Mouse (Mus musculus) stomach, postnatal 0 days (tissue): ENCODE measurements around the gene Cygb. TPM values are rescaled to one million over a fixed set of nuclear protein-coding genes. Genes with fewer than 3 reads are reported as not detected.
A peak's percentile ranks its signal among the peaks of the same experiment; 100 is the strongest.

Source experiments
- ATAC-seq: fragments of 200-750 bp; cut with Nextera tagmentation; 2 replicates; pipeline ENCODE4 v1.8.0; 2017; ENCODE audit not compliant: low FRiP score, low TSS enrichment
- DNase-seq: peaks from one replicate; pipeline ENCODE4 v3.0.0-alpha.2; 2016; ENCODE audit warnings: low spot score
- H3K27ac ChIP-seq: fragments of 300-500 bp; sonication (generic); replicated peaks from 2 replicates; pipeline ENCODE4 v1.5.1; 2014; ENCODE audit warnings: mild to moderate bottlenecking, control low read depth
- H3K27me3 ChIP-seq: fragments of 300-500 bp; sonication (generic); 2 replicates; pipeline ENCODE4 v1.6.1; 2014; ENCODE audit warnings: low read length; ENCODE audit not compliant: control insufficient read depth, insufficient read depth
- H3K36me3 ChIP-seq: fragments of 300-500 bp; sonication (generic); 2 replicates; pipeline ENCODE4 v1.6.1; 2014; ENCODE audit warnings: low read length, mixed read lengths; ENCODE audit not compliant: control insufficient read depth, insufficient read depth
- H3K4me1 ChIP-seq: fragments of 300-500 bp; sonication (generic); replicated peaks from 2 replicates; pipeline ENCODE4 v1.6.1; 2014; ENCODE audit warnings: antibody characterized with exemption; ENCODE audit not compliant: control insufficient read depth, insufficient read depth
- H3K4me2 ChIP-seq: fragments of 300-500 bp; sonication (generic); replicated peaks from 2 replicates; pipeline ENCODE4 v1.6.1; 2014; ENCODE audit warnings: low read depth, mild to moderate bottlenecking, control low read depth, moderate library complexity
- H3K4me3 ChIP-seq: fragments of 300-500 bp; sonication (generic); 2 replicates; pipeline ENCODE4 v1.5.1; 2014; ENCODE audit warnings: low read depth, low read length, control low read depth
- H3K9ac ChIP-seq: fragments of 300-500 bp; sonication (generic); 2 replicates; pipeline ENCODE4 v1.6.1; 2014; ENCODE audit warnings: mild to moderate bottlenecking, low read length, control low read depth, mixed read lengths
- H3K9me3 ChIP-seq: fragments of 300-500 bp; sonication (generic); 2 replicates; pipeline ENCODE4 v1.6.1; 2016; ENCODE audit warnings: low read length; ENCODE audit not compliant: control insufficient read depth
- CTCF ChIP-seq: IDR thresholded peaks from 2 replicates; pipeline ENCODE4 v1.5.1; 2016; ENCODE audit warnings: antibody characterized with exemption, low read depth, mild to moderate bottlenecking, moderate library complexity
- EP300 ChIP-seq: optimal IDR thresholded peaks from 2 replicates; pipeline ENCODE3; 2016; ENCODE audit warnings: antibody characterized with exemption
- WGBS: fragments of 180-500 bp; shearing (Covaris S2); extraction: QIAGEN DNeasy Blood & Tissue Kit; methylation state at CpG from one replicate; pipeline ENCODE4 v1.1.7; 2014; 5-methylcytosine and 5-hydroxymethylcytosine counted together
- polyA plus RNA-seq: library from polyadenylated mRNA; unstranded; fragments of >200 nt; fragmentation: Nextera tagmentation; extraction: Ambion mirVana; gene quantifications from 2 replicates; pipeline ENCODE4 v1.2.1, GENCODE M21; 2015

Cygb gene
- polyA plus RNA-seq, 1 experiment from 2014 or later: 22.2 TPM

- Histone ChIP-seq H3K36me3 (no peaks in the 10 kb centered on the region), H3K4me1 (0 out of 2 replicates have a peak, but pooled peaks cover 3% of the 10 kb centered on the region), H3K4me3 (no peak overlapping the region), H3K4me2 (no peak overlapping the region), H3K27me3 (no peaks in the 10 kb centered on the region), H3K9me3 (no peaks in the 10 kb centered on the region), H3K9ac (no peak overlapping the region), H3K27ac (no peak overlapping the region)
- ATAC-seq: no peak
- TF ChIP-seq EP300: no peak
- TF ChIP-seq CTCF: no peak
- DNase-seq: no peak
- WGBS: 49% methylated on average over 10 of the region's 10 CpGs
Measured at GRCm38 (mm10) chr11:116665289-116665688, 11.2 kb upstream of the Cygb start.

DNA sequence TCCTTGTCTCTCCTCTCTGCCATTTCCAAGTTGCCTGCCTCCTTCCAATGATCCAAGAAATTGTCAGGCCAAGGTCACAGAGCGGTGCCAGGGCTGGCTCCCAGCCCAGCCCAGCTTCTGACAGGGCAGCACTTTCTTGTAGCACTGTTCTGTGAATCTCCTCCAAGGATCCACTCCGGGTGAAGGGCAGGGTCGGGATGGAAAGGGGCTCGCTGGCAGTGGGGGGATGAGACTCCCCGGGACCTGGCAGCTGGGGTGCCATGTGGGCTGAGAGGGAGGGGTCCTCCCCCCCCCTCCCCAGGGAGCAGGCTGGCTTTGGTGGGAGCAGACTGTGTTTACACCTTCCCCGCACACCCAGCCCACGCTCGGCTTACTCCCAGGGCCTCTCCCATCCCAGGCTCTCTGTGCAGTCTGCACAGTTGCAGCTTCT is 7.8 kb upstream of the Cygb start:
- no peak for ATAC-seq
- no peak for DNase-seq
- H3K9me3 ChIP-seq: no peaks in the 10 kb centered on the region
- WGBS: 60% methylated on average over 8 of the region's 8 CpGs
- no peak overlapping the region for H3K4me2 ChIP-seq
- H3K27me3 ChIP-seq: no peaks in the 10 kb centered on the region
- no peak overlapping the region for H3K9ac ChIP-seq
- H3K4me3 ChIP-seq: no peak overlapping the region
- H3K27ac ChIP-seq: no peak overlapping the region
- TF ChIP-seq EP300 (no peak), CTCF (no peak)
- no peaks in the 10 kb centered on the region for H3K36me3 ChIP-seq
- 0 out of 2 replicates have a peak, but pooled peaks cover 3% of the 10 kb centered on the region for H3K4me1 ChIP-seq

- Histone ChIP-seq H3K27me3 (no peaks in the 10 kb centered on the region), H3K36me3 (no peaks in the 10 kb centered on the region), H3K4me1 (0 out of 2 replicates have a peak, but pooled peaks cover 3% of the 10 kb centered on the region), H3K4me3 (no peak overlapping the region), H3K4me2 (no peak overlapping the region), H3K27ac (no peak overlapping the region), H3K9ac (no peak overlapping the region), H3K9me3 (no peaks in the 10 kb centered on the region)
- ATAC-seq (no peak), DNase-seq (no peak)
- WGBS: 40% methylated on average over 12 of the region's 13 CpGs
- TF ChIP-seq EP300 (no peak), CTCF (no peak)
Measured at GRCm38 (mm10) chr11:116661291-116661947, 7.3 kb upstream of the Cygb start.

- TF ChIP-seq CTCF (no peak), EP300 (no peak)
- Histone ChIP-seq H3K27me3 (no peaks in the 10 kb centered on the region), H3K4me3 (no peak overlapping the region), H3K9ac (no peak overlapping the region), H3K36me3 (no peaks in the 10 kb centered on the region), H3K4me2 (no peak overlapping the region), H3K4me1 (0 out of 2 replicates have a peak, but pooled peaks cover 3% of the 10 kb centered on the region), H3K27ac (no peak overlapping the region), H3K9me3 (no peaks in the 10 kb centered on the region)
- no peak for ATAC-seq
- no peak for DNase-seq
- 70% methylated on average over 9 of the region's 9 CpGs for WGBS
Measured at GRCm38 (mm10) chr11:116660181-116660580, 6.1 kb upstream of the Cygb start.

DNA sequence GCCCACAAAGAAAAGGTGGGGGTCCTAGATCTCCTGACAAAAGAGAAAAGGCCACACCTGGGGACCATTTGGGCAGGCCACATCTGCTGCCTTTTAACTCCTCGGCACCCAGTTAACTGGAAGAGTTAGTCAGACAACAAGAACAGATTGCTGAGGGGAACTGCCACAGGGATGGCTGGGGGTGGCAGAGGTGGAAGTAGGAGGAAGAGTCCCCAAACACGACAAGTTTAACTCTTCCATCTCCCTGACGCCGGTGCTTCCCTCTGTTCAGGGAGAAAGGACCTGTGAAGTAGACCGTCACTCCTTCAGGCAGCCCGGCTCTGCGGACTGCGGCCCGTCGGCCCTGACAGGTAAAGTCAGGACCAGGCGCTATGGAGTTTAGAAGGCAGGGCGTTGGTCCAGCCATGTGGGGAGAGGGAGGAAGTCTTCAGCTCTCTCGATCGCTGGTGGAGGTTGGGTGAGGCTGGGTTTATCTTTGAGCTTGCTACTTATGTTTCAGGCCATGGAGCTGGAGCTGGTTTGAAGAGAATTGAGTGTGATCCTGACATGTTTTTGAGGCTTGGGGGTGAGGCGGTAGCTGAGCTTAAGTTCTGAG is 5.0 kb upstream of the Cygb start:
- no peak for ATAC-seq
- Histone ChIP-seq H3K4me3 (no peak overlapping the region), H3K9ac (no peak overlapping the region), H3K9me3 (no peaks in the 10 kb centered on the region), H3K27ac (no peak overlapping the region), H3K27me3 (no peaks in the 10 kb centered on the region), H3K4me1 (0 out of 2 replicates have a peak, but pooled peaks cover 3% of the 10 kb centered on the region), H3K36me3 (no peaks in the 10 kb centered on the region), H3K4me2 (no peak overlapping the region)
- DNase-seq: no peak
- WGBS: 79% methylated on average over 15 of the region's 15 CpGs
- no peak for TF ChIP-seq EP300
- no peak for TF ChIP-seq CTCF

GRCm38 (mm10) chr11:116658238-116658637 is 4.1 kb upstream of the Cygb start:
- H3K4me1 ChIP-seq: 0 out of 2 replicates have a peak, but pooled peaks cover 3% of the 10 kb centered on the region
- DNase-seq (no peak), ATAC-seq (0 out of 2 replicates have a peak, but pooled peaks have one; percentile 19)
- H3K4me3 ChIP-seq: no peak overlapping the region
- no peaks in the 10 kb centered on the region for H3K9me3 ChIP-seq
- H3K4me2 ChIP-seq: no peak overlapping the region; the same call in 1 of the 2 replicates
- no peak for TF ChIP-seq EP300
- TF ChIP-seq CTCF: no peak
- no peak overlapping the region for H3K9ac ChIP-seq
- H3K36me3 ChIP-seq: no peaks in the 10 kb centered on the region
- WGBS: 61% methylated on average over 10 of the region's 10 CpGs
- H3K27me3 ChIP-seq: no peaks in the 10 kb centered on the region
- H3K27ac ChIP-seq: peak overlapping the region; percentile 37
